Mouse (Mus musculus) right cerebral cortex, adult 18-20 months (tissue): Measurements from ENCODE around the gene 4931409K22Rik.

ENCODE experiments used
- DNase-seq: peaks from one replicate; pipeline ENCODE4 v3.0.0; 2022; ENCODE audit warnings: mixed read lengths

Gene 4931409K22Rik

DNA sequence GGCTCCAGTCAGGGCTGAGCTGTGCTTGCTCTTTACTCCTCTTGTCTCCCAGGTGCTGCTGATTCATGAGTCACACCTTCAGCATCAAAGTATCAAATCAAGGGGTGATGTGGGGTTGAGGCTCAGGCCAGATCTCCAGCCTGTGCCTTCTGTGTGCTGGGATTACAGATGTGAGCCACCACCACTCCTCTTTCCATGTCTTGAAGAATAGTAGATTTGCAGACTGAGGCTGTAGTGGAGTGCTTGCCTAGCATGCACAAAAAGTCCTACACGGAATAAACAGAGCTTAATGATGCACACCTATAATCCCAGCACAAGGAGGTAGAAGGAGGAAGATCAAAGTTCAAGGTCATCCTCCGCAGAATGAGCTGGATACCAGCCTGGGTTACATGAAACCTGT is at the start of gene 4931409K22Rik:
Gene 4931409K22Rik (minus strand): TSS at position 101 of the 400 bp plus-strand sequence.
- no peak for DNase-seq

DNA sequence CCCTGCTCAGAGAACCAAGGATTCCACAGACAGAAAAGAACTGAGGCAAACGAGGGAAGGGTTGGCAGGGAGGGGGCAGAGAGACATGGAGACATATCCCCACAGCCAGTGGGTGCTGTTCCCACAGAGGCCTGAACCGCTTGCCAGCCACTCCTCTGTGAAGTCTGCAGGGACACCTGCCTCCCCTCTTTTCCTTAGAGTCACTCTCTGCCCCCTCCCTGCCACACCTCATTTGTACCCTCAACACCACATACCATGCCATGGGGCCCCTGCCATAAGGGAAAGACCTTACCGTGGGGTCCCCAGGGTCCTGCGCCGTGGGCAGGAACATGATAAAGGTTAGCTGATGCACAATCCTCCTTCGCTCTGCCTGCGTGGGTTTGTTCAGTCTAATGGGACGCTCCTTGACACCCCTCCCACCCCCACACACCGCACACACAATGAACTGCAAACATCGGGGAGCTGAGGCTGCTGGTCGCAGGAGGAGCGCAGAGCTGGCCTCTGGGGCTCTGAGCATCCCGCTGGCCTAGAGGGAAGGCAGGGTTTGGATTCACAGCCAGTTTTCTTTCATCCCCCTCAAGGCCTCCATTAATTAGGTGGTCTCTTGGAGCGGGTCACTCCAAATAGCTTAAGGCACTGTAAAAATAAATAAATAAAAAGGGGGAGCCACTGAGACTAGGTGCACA is 49.5 kb upstream of the 4931409K22Rik start:
- DNase-seq = no peak

DNA sequence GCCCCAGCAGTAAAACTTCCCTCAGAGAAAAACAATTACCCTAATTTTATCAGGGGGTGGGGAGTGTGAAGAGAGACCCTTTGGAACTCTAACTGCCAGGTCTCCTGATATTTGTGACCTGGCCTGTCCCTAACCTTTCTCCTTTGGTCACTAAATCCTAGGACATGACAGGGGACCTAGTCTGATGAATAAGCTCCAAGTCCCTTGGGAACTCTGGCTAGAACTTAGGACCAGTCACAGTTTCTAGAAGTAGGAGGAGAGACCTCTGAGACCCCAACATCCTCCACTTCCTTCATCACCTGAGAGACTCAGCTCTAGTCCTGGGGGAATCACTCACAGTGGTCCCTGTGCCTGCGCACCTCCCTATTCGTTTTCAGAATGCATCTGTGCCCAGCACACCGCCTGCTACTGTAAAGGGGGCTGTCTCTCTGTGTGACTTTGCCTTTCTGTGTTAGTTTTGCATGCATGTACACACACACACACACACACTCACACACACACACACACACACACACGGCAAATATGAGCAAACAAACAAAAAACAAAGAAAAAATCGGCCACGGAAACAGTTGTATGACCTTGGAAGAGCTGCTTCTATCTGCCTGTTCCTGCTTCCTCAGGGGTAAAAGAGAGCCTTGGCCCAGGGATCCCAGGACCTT is 48.8 kb upstream of the 4931409K22Rik start:
- no peak for DNase-seq

DNA sequence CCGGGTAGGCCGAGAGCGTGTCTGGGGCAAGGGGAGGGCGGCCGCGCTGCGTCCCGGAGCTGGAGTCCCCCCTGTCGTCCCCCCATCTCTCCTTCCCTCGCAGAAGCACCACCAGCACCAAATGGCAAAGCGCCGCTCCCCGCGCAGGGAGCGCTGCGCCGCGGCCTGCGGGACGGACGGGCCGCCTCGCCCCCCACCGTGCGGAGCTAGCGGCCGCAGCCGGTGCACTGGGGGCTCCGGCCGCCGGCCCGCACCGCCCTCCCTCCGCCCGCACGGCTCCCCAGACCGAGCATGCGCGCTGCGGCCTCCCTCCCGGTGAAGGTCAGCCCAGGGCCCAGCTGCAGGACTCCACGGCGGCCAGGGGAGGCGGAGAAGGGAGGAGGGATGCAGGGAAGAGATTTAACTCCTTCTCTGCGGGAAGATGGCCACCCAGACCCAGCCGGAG is 48.1 kb upstream of the 4931409K22Rik start:
- peak; percentile 85 for DNase-seq

DNA sequence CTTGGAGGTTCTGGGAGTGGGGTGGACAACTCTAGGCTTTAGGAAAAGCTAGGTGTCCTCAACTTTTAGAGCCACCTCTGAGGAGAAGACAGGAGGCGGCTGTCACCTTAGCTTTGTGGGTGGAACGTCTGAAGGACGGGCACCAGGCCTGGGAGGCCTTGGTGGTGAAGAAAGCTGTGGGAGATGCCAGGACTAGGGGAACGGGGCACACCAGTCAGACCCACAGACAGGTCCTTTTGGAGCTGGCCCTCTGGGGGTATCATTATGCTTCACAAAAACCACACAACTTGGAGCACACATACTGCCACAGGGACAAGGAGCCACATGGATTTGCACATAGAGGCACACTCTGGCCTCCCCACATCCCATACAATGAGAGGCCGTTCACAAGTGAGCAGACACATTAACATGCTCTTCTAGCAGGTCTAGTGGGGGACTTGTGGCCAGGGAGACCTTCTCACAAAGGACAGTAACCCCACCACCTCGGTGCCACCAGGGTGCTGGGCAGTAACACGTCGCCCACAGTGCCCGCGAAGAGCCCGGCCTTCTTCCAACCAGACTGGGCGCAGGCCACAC is 47.6 kb upstream of the 4931409K22Rik start:
- no peak for DNase-seq

DNA sequence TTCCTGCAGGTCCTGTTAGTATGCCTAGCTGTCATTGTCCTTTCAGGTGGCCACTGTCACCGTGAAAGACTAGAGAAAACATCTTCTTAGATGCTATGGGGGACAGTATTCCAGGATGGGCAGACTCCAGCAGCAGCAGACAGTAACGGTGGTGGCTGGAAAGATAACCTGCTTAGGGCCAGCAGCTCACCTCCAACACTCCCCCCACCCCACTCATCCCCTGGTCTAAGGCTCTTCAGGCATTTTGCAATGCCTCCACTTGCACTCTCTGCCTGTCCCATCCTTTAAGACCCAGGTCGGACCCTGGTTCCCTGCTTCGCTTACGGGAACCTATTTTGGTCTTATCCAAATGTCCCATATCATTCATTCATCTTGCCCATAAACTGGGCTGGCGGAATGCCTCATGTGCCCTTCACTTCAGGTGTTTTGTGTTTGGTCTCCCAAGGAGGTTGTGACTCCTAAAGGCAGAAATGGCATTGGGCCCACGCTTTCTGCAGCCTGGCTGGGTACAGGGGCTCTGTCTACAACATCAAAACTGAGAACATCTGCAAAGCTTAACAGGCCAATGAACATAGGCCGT is 46.9 kb upstream of the 4931409K22Rik start:
- DNase-seq = no peak

DNA sequence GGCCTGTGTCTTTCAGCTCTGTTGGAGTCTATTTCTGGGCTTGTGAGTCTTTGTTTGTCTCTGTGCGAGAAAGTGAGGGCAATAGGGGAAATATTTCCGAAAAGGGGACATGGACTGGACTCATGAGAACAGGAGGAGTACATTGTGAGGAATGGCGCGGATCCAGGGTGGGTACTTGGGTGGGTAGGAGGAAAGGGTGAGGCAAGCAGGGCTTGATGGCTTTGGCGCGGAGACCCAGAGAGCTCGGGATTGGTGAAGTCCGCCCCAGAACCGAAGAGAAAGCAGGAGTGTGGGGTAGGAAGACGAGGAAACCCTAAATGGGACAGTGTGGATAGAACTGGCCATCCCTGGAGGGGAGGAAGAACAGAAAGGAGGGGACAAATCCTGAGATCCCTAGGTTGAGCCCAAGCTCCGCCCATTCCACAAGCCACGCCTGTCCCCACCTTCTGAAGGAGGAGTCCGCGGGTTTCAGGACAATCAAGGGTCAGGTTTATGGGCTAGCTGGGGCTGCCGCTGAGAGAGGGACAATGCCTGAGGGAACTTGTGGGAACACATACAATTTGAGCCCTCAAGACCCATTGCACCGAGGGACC is 46.2 kb upstream of the 4931409K22Rik start:
- peak; percentile 70 for DNase-seq

DNA sequence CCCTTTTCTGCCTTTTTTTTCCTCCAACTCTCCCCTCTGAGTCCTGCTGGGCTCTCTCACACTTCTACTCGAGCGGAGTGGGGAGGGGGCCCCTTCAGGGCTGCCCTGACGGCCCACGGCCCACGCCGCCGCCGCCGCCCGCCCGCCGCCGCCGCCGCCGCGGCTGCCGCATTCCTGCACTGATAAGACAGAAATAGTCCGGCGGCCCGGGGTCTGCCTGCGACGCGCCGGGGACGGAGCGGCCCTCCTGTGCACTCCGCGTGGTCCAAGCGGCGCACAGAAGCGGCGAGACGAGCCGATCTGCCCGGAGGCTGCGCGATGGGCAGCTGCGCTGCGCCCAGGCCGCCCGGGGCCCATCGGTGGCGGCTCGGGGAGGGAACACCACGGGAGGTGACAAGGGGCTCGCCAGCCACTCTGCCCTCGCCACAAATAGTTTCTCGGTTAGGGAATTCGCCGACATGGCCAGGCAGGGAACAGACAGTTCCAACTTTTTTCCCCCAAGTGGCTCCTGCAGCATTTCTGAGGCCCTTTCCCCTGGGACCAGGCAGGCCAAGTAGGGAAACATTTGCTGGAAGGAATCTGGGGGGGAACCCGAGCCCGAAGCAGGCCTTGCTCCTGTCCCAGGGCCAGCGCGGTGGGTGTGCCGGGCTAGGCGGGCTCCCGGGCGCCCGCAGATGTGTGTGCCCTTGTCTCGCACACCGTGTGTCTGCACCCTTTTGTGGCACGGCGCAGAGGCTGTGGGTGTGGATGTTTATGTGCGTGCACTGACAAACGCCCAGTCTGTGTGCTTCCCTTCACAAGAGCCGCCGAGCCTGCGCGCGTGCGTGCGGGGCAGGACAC is 45.5 kb upstream of the 4931409K22Rik start:
- no peak for DNase-seq

DNA sequence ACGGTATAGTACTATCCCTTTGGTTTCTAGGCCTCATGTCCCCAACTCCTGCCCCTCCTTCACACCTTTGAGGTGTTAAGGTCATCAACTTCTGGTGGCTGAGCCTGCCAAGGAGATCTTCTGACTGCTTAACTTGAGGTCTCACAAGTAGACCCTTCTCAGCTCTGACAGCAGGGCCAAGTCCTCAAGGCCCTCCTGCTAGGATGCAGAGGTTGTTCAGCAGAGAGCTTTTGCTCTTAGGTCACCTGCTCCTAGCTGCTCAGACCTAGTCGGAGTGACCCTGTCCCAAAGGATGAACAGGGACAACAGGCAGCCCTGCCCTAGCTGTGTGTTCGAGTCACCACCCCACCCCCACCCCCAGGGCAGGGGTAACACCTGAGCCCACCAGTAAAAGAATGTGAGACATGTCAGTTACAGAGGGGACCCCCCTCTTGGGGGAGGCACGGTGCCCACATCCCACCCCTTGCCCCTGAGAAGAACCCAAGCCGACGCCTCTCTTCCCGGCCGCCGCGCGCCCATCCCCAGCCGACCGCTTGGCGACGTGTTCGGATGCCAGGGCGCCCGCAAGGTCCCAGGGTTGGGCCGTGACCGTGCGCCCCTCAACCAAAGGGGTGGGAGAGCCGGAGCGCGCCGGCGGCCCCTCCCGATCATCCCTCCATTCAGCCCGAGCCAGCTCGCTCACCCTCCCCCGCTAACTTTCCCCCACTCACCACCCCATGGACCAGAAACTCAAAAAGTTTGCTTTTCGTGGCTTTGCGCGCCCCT is 44.6 kb upstream of the 4931409K22Rik start:
- no peak for DNase-seq

DNA sequence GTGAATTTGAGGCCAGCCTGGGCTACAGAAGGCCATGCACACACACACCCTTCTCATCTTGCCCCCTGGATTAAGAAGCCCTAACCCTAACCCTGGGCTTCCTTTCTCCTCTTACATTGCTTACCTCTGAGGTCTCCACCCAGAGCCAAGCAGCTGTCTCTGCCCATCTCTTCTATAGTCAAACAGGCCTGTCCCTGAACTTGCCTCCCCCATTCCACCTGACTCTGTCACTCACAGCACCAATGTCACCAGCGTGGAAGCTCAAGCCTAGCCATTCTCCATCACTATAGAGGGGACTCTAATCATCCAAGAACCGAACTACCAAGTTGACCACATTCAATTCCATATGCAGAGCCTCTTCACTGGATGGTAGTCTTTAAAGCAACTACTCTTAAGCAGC is 43.6 kb upstream of the 4931409K22Rik start:
- no peak for DNase-seq

DNA sequence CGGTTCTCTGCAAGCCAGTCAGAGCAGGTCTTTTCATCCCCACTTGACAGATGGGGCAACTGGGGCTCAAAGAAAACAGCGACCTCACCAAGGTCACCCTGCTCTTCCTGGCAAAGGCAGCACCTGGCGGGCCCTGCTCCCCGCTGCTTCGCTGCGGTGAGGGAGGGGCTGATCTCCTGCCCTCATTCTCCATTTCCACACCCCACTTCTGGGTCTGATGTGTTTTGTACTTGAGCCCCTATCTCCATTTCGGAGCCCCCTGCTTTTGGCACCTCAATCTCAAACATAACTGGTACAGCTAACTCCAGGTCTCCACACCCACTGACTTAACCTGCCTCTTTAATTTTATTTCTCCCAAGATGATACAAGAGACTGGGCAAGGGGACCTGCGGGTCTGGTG is 42.5 kb upstream of the 4931409K22Rik start:
- no peak for DNase-seq

DNA sequence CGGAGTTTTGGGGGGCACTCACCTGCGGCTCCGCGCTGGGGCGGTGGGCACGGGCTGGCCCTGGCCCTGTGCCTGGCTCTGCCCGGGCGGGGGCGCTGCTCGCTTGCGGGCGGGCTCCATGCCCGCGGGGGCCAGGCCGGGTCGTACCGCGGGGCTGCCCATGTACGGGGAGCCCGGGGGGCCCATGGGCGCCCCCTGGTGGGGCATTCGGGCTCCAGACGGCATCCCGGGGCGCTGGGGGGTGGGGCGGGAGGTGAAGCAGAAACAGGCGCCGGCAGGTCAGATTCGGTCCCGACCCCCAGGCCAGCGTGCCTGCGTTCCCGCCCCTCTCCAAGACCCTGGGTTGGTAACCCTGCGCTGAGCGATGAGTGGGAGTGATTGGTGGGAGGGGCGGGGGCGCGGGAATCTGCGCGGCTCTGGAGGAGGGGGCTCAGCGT is 42.0 kb upstream of the 4931409K22Rik start:
- no peak for DNase-seq

DNA sequence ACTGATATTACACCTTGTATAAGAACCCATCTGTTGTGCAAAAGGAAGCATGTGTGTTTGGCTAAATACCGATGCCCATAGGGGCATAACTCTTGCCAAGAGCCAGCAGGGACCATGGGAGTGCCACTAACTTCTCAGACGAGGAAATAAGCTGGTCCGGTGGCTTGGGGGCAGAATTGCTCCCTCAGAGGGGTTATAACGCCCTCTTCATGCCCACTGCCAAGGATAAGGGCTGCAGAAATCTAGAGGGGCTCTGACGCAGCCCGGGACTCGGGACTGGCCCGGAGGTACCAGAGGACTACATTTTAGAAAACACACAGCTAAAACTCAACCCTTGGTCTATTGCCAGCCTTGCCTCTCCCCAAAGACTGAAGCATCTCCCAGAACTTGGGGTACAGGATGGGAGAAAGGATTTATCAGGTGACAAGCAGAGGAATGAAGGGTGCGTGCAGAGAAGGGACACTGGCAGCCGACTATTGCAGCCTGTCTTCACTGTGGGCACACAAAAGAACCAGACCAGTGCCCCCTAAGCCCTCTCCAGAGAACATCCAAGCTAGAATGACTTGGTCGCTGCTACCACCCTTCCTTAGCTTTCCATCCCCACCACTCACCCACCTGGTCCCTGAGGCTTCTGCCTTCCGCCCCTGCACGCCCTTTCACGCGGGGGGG is 41.4 kb upstream of the 4931409K22Rik start:
- DNase-seq = no peak

DNA sequence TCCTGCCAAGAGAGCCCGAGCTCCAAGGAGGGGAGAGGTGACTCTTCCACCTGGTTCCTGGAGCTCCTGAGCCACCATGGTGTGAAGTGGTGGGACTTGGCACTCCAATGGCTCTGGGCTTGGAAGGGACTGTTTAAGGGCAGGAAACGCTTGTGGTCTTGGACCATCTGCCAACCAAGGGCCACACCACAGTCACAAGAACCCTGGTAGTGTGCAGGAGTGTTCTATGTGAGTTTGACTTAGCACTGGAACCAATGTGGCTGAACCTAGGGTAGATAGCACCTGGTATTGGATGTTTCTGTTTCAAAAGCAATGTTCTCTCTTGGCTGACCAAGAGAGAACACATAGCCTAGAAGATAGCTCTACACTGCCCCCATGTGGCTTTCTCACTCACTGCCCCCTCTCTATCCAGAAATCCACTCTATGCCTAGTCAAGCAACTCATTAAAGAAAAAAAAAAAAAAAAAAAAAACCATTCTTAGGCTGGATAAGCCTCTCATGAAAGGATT is 40.7 kb upstream of the 4931409K22Rik start:
- peak; percentile 82 for DNase-seq

DNA sequence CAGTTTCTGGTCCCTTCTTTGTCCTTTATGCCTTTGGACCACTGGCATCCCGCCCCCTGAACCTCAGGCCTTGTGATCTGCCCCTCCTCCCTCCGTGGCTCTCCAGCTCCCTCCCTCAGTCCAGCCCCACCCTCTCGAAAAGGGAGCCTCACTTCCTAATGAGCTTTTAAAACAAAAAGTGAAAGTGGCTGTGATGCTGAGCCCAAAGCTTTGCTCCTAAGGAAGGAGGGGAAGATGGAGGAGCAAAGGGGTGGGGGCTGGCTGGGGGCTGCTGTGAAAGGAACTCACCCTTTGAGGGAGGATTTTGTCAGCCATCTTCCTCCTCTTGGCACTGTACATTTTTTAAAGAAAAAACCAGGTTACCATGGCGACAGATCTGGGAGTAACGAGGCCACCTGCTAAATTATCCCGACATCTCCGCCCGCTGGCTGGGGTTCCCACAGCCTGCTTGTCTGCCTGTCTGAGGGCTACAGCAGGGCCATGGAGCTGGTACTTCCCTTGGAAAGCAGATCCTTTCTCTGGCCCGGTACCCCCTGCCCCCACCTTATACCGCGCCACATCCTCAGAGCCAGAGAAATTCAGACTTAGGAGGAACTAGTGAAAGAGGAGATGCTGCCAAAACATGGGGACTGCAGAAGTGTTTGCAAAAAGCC is 40.0 kb upstream of the 4931409K22Rik start:
- DNase-seq = peak; percentile 82

DNA sequence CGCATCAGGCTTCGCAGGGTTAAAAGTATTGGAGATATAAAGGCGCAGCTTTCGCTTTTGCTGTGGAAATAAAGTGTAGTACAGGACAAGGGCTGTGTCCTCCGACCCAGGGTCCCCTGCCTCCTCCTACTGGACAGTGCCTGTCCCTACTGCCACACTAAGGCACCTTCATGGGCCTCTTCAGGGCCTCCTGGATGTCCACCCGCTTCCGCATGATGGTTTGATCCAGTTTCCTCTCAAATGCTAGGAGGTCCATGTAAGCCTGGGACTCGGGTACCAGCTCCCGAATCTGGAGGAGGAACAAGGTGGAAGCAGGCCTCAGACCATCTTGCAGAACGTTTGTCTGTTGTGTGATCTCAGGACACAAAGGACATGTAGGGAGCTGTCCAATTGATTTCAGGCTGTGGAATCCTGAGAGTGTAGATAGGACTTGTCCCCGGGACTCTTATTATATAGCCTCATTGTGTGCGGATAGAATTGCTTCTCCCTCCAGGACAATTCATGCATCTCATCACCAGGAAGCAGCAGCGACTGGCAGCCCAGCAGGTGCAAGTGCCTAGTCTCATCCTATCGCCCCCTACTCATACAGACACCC is 39.3 kb upstream of the 4931409K22Rik start:
- no peak for DNase-seq

DNA sequence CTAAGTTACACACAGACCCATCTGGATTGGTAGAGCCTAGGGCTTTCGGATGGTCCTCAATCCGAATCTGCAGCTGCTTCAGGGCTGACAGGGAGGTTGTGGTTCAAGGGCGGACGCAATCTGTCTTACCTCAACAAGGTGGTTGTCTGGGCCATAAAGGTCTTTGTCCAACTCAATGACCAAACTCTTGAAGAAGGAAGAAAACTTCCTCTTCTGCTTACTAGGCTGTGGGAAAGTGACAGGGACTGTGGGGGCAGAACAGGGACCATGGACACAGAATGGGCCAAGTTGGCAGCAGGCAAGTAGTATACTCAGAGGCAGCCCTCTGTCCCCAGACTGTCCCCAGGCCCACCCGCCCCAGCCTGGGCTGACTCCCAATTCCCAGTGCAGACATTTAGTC is 38.7 kb upstream of the 4931409K22Rik start:
- DNase-seq = no peak

DNA sequence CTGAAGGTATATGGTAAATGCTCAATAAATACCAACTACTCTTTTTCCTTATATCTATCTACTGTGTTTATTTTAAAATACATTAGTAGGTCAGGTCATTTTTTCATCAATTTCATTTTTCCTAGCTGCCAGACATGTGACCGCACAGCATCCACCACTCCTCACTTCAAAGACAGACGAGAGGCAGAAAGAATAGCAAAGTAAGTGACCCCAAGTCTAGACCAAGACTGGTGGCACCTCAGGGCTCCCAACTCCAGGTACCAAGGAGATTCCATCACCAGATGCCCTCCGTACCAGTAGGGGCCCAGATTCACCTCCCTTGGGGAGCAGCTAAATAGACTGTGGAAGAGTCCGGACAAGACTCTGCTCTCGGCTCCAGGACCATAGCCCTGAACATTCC is 37.7 kb upstream of the 4931409K22Rik start:
- DNase-seq = no peak

DNA sequence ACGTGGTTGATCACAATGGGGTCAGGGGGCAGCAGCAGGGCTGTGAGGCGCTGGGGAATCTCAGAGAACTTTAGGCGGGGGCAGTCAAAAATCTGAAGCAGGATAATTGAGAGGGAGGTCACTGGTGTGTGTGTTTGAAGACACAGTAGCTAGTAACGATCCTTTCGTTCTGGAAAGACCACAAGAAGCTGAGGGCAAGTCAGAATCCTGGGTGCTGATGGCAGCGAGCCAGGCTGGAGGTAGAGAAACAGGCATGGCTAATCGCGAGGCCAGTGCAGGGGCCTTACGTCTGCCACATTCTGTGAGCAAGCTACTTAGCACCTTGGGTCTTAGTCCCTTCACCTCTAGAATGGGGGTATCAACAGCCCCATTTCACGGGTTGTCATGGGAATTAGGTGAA is 37.3 kb upstream of the 4931409K22Rik start:
- no peak for DNase-seq

DNA sequence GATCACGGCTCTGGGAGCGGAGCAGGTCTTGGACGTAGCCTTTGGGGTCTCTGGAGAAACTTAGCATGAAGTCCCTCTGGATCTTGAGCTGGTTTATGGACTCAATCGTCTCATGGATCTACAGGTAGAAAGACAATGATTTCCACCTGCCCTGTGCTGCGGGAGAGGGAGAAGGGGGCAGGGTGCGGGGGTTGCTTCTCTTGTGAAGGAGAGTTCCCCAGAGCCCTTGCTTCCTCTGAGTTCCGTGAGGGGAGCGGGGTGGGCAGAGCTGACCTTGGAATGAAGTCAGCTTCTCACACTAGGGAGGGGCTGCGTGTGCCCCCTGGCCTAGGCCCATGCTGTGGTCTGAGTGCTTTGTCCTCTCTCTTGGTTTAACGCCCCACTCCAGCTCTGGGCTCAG is 36.6 kb upstream of the 4931409K22Rik start:
- no peak for DNase-seq
